Mouse (Mus musculus): Measurements from ENCODE around the gene Gm14597. TPM values are rescaled to one million over a fixed set of nuclear protein-coding genes. Genes with fewer than 3 reads are reported as not detected.
"Not testable (repeated sequence)": the region's sequence is repeated elsewhere in the genome, so short reads cannot be mapped to it uniquely, and the experiment has no call there.

Gene Gm14597
- not detected for total RNA-seq (2018; cell fraction: chromatin; rRNA removed)
- not detected for total RNA-seq (2018; cell fraction: cytosol; rRNA removed)
- total RNA-seq (2018; cell fraction: nucleus; rRNA removed): not detected
- polyA plus RNA-seq (2018): not detected in 3 replicates

DNA sequence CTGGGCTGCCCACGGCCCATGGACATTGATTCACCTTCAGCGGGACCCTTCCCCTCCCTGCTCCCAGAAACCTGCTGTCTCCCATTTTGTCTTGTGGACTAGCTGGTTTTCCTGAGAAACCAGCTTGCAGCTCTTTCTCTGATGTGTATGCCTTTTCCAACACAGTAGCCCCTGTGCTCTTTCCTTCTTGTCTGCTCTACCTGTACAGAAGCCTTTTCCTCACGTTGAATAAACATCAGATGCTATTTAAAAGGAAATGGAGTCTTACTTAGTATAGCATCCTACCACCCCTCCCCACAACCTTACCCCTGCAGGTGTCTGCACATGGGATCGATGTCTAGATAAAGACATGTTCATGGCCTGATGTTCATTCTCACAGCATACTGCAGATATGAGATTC, at the start of gene Gm14597:
Gene Gm14597, minus strand, starts transcription at position 101 of the 400 bp plus-strand sequence.
- not testable (repeated sequence) for H3K36me3 ChIP-seq (ENCODE audit: inconsistent target); H3K27ac ChIP-seq; H3K79me2 ChIP-seq (ENCODE audit: inconsistent target)
- WGBS (ENCODE audit: missing documents): no CpG with 5 or more reads among the region's 4 CpGs
- peak within 1 kb of the TSS; percentile 28; the same call in 1 of the 2 replicates for H3K4me3 ChIP-seq (ENCODE audit: inconsistent target)

DNA sequence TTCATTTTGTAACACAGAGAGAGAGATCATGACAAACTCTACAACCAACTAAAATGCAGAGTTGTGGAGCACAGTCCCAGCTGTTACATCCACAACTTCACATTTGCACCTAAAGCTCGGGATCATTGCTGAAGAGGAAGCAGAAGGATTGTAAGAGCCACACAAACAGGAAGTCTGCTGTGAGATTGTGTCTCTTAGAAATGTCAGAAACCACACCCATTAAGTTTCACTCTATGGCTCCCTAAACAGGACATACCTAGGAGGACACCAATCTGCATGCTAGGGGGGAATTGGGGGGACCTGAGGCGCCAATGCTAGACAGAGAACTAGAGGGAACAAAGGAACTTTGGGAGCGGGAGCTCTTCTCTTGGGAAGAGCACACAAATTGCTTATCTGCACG, 44.1 kb upstream of the Gm14597 start:
- H3K4me3 ChIP-seq (ENCODE audit: inconsistent target); H3K36me3 ChIP-seq (ENCODE audit: inconsistent target); H3K27ac ChIP-seq; H3K79me2 ChIP-seq (ENCODE audit: inconsistent target): not testable (repeated sequence)
- 86% methylated on average over 3 of the region's 4 CpGs for WGBS (ENCODE audit: missing documents)

- H3K27ac ChIP-seq: no peak overlapping the region
- H3K4me3 ChIP-seq (ENCODE audit: inconsistent target): no peak overlapping the region
- H3K36me3 ChIP-seq (ENCODE audit: inconsistent target): no peaks in the 10 kb centered on the region
- no peaks in the 10 kb centered on the region for H3K79me2 ChIP-seq (ENCODE audit: inconsistent target)
- 79% methylated on average over 6 of the region's 6 CpGs for WGBS (ENCODE audit: missing documents)
Measured at GRCm38 (mm10) chrX:53645885-53646284, 37.1 kb upstream of the Gm14597 start.

GRCm38 (mm10) chrX:53642980-53643961, 34.5 kb upstream of the Gm14597 start, which contains the start of gene Rtl8a:
Rtl8a (minus strand) TSS chrX:53643682.
- 29% methylated on average over 4 of the region's 50 CpGs for WGBS (ENCODE audit: missing documents)
- not testable (repeated sequence) for H3K79me2 ChIP-seq (ENCODE audit: inconsistent target); H3K27ac ChIP-seq; H3K36me3 ChIP-seq (ENCODE audit: inconsistent target)
- peak within 1 kb of the TSS; percentile 15; the same call in 1 of the 2 replicates for H3K4me3 ChIP-seq (ENCODE audit: inconsistent target)

- H3K79me2 ChIP-seq (ENCODE audit: inconsistent target); H3K27ac ChIP-seq; H3K36me3 ChIP-seq (ENCODE audit: inconsistent target); H3K4me3 ChIP-seq (ENCODE audit: inconsistent target): not testable (repeated sequence)
- 100% methylated on average over 1 of the region's 4 CpGs for WGBS (ENCODE audit: missing documents)
Measured at GRCm38 (mm10) chrX:53642604-53642979, 33.8 kb upstream of the Gm14597 start.

- not testable (repeated sequence) for H3K79me2 ChIP-seq (ENCODE audit: inconsistent target); H3K4me3 ChIP-seq (ENCODE audit: inconsistent target); H3K27ac ChIP-seq; H3K36me3 ChIP-seq (ENCODE audit: inconsistent target)
- 68% methylated on average over 3 of the region's 3 CpGs for WGBS (ENCODE audit: missing documents)
Measured at GRCm38 (mm10) chrX:53638107-53638506, 29.3 kb upstream of the Gm14597 start.

DNA sequence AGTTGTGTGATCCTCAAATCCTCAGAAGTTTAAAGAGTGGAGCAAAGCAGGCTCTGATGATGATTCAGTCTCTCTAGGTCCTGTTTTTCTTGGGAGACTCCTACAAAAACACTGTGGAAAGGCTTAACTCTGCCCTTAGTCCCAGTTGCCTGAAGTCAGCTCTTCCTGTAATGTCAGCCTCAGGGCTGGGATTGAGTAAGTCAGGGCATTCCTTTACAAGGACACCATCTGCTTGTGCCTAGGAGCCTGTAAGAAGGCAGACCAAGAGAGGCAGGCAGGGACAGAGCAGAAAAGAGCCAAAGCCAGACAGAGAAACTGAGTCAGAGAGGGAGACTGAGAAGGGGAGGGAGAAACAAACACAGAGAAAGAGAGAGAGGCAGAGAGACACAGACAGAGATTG, 2.6 kb upstream of the Gm14597 start:
- H3K79me2 ChIP-seq (ENCODE audit: inconsistent target); H3K4me3 ChIP-seq (ENCODE audit: inconsistent target); H3K36me3 ChIP-seq (ENCODE audit: inconsistent target); H3K27ac ChIP-seq: not testable (repeated sequence)

DNA sequence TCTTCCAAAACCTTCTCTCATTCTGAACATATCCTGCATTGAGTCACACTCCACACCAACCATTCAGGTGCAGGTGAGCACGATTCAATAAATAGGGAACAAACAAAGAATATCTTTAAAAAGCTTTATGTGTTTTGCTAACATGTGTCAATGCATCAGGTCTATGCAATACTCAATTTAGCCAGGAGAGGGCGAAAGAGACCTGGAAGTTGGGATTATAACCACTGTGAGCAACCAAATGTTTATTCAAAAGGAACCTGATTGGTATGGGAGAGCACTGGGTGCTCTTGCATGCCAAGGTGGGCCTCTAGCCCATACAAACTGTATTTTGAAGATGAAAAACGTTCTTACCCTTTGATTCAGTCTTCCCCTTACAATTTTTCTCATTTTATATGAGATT, 1.8 kb upstream of the Gm14597 start:
- Histone ChIP-seq H3K27ac (no peak overlapping the region), H3K4me3 (ENCODE audit: inconsistent target) (no peak overlapping the region), H3K79me2 (ENCODE audit: inconsistent target) (no peaks in the 10 kb centered on the region), H3K36me3 (ENCODE audit: inconsistent target) (no peaks in the 10 kb centered on the region)
- 5% methylated on average over 3 of the region's 3 CpGs for WGBS (ENCODE audit: missing documents)

- Histone ChIP-seq H3K36me3 (ENCODE audit: inconsistent target) (no peaks in the 10 kb centered on the region), H3K79me2 (ENCODE audit: inconsistent target) (no peaks in the 10 kb centered on the region), H3K27ac (no peak overlapping the region), H3K4me3 (ENCODE audit: inconsistent target) (peak overlapping the region; percentile 28; the same call in 1 of the 2 replicates)
- 56% methylated on average over 15 of the region's 18 CpGs for WGBS (ENCODE audit: missing documents)
Measured at GRCm38 (mm10) chrX:53608122-53608813, 511 bp downstream of the Gm14597 start.

- WGBS (ENCODE audit: missing documents): 35% methylated on average over 16 of the region's 20 CpGs
- Histone ChIP-seq H3K27ac (no peak within 1 kb of the TSS), H3K4me3 (ENCODE audit: inconsistent target) (peak within 1 kb of the TSS; percentile 28; the same call in 1 of the 2 replicates), H3K79me2 (ENCODE audit: inconsistent target) (no peaks in the 10 kb centered on the region), H3K36me3 (ENCODE audit: inconsistent target) (no peaks in the 10 kb centered on the region)
Measured at GRCm38 (mm10) chrX:53607242-53608121, 1.3 kb downstream of the Gm14597 start, which contains the start of gene Rtl8c. Rtl8c (plus strand) TSS chrX:53608032.

DNA sequence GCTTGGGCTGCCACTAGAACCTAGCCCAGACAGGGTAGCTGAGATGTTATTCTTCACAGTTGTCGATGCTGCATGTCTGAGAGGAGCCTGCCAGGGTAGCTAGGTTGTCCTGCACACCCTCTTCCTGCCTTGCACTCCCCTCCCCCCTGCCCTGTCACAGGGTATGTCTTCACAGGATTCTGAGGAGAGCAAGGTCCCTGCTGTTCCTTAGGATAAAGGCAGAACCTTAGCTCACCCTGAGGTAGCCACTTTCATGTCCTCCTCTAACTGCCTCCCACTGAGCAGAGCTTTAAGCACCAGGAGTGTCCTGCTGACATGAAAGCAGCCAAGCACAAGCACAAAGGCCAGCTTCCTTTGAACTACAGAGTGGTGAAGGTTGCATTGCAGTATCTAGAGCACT, 2.6 kb downstream of the Gm14597 start:
- not testable (repeated sequence) for H3K27ac ChIP-seq; H3K36me3 ChIP-seq (ENCODE audit: inconsistent target); H3K79me2 ChIP-seq (ENCODE audit: inconsistent target); H3K4me3 ChIP-seq (ENCODE audit: inconsistent target)
- WGBS (ENCODE audit: missing documents): 57% methylated on average over 1 of the region's 1 CpGs

- H3K79me2 ChIP-seq (ENCODE audit: inconsistent target); H3K27ac ChIP-seq; H3K4me3 ChIP-seq (ENCODE audit: inconsistent target); H3K36me3 ChIP-seq (ENCODE audit: inconsistent target): not testable (repeated sequence)
- WGBS (ENCODE audit: missing documents): 0% methylated on average over 1 of the region's 2 CpGs
Measured at GRCm38 (mm10) chrX:53599993-53600392, 8.8 kb downstream of the Gm14597 start.

GRCm38 (mm10) chrX:53583404-53583803, 25.4 kb downstream of the Gm14597 start:
- H3K79me2 ChIP-seq (ENCODE audit: inconsistent target); H3K36me3 ChIP-seq (ENCODE audit: inconsistent target); H3K27ac ChIP-seq; H3K4me3 ChIP-seq (ENCODE audit: inconsistent target): not testable (repeated sequence)
- WGBS (ENCODE audit: missing documents): 100% methylated on average over 1 of the region's 4 CpGs

- WGBS (ENCODE audit: missing documents): 55% methylated on average over 2 of the region's 4 CpGs
- H3K27ac ChIP-seq; H3K79me2 ChIP-seq (ENCODE audit: inconsistent target): not testable (repeated sequence)
Measured at GRCm38 (mm10) chrX:53581407-53581806, 27.4 kb downstream of the Gm14597 start.

More at GRCm38 (mm10) chrX:53581407-53581806, 27.4 kb downstream of the Gm14597 start:
- not testable (repeated sequence) for H3K36me3 ChIP-seq (ENCODE audit: inconsistent target); H3K4me3 ChIP-seq (ENCODE audit: inconsistent target)

Measured in macrophage (primary cell).